Mouse (Mus musculus): ENCODE measurements around the gene Ice1. TPM values are rescaled to one million over a fixed set of nuclear protein-coding genes. Genes with fewer than 3 reads are reported as not detected.

Gene Ice1
- total and polyA plus RNA-seq, 3 experiments = 33.5 to 40.1 (median 37.6) TPM

DNA sequence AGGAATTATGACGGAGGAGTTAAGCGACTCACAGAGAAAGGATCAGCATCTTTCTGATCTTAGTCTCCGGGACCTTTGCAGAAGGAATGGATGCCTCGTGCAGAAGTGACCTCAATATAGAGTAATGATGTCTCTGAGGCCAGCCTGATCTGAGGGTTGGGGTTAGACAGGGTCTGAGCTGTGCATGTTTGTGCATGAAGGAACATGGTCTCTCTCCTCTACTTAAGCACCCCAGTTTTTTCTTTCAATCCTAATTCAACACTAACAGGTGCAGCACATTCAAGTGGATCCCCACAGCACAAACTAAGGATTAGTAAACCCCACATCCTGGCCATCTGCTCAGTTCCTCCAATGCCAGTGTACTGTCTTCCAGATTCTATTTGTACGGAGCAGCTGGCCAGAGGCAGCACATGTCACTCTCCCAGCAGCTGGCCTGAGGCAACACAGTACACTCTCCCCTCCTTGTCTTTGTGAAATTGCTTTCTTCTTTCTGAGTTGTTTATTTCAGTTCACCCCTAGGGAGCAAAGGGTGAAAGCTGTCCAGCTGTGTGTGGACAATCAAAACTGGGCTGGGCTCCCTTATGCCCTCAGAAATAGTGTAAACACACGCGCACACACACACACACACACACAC is 47.7 kb upstream of the Ice1 start:
- H3K9ac ChIP-seq (ENCODE audit: control insufficient read depth, low read depth, low read length, poor library complexity, severe bottlenecking) = no peak overlapping the region
- H3K79me2 ChIP-seq (ENCODE audit: control insufficient read depth, insufficient read depth, low read length, poor library complexity) = no peaks in the 10 kb centered on the region
- no peak overlapping the region for H3K4me3 ChIP-seq (ENCODE audit: control insufficient read depth in 1 of 2, insufficient read depth in 1 of 2, low read depth in 2 of 2, low read length in 2 of 2)
- H3K27ac ChIP-seq (ENCODE audit: control insufficient read depth, low read depth, low read length) = no peak overlapping the region
- H3K9me3 ChIP-seq (replicated peaks; ENCODE audit: insufficient read depth, low read length) = no peaks in the 10 kb centered on the region
- H3K36me3 ChIP-seq (ENCODE audit: control insufficient read depth in 1 of 2, insufficient read depth in 2 of 2, low read length in 2 of 2) = no peaks in the 10 kb centered on the region
- no peaks in the 10 kb centered on the region for H3K27me3 ChIP-seq (ENCODE audit: control insufficient read depth in 1 of 2, insufficient read depth in 2 of 2, low read length in 2 of 2)
- TF ChIP-seq MAZ (IDR thresholded peaks at IDR 0.05; ENCODE audit: low read depth, low read length) = no peak
- no peaks in the 10 kb centered on the region for H3K4me1 ChIP-seq (ENCODE audit: control insufficient read depth in 1 of 2, insufficient read depth in 2 of 2, low read length in 2 of 2)
- no peak for DNase-seq (ENCODE audit: low read depth, low spot score)

DNA sequence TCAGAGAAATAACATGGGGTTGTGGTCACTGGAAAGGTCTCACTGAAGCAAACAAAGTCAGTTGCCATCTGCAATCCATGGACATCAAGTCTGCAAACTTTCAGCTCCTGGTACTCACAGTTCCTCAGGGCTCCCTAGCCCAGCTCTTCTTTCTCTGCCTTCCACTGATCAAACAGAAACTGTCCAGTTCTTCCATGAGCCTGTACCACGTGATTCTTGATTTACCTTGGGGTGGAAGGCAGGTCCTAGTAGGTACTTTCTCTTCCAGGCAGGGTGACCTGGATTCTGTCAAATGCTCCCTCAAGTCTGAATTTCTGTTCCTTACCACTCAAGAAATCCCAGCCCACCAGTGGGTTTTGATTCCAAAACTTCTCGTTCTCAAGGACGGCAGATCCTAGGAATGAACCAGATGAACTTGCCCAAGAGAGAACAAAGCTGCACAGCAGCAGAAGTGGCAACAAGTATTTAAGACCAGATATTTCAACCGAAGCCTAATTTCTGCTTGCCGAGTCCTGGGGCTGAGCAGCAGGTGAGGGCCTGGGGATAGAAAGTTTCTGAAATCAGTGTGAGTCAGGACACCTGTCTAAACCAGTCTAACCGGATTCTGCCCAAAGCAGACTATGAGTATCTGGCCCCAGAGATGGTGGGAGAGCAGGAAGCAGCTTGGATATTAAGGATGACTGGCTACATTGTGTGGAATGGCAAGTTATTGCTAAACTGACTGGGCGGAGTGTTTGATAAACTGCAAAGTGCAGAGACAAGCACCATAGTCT is 44.2 kb upstream of the Ice1 start:
- Histone ChIP-seq H3K9ac (ENCODE audit: control insufficient read depth, low read depth, low read length, poor library complexity, severe bottlenecking) (no peak overlapping the region), H3K9me3 (replicated peaks; ENCODE audit: insufficient read depth, low read length) (no peaks in the 10 kb centered on the region), H3K27ac (ENCODE audit: control insufficient read depth, low read depth, low read length) (no peak overlapping the region), H3K36me3 (ENCODE audit: control insufficient read depth in 1 of 2, insufficient read depth in 2 of 2, low read length in 2 of 2) (no peaks in the 10 kb centered on the region), H3K27me3 (ENCODE audit: control insufficient read depth in 1 of 2, insufficient read depth in 2 of 2, low read length in 2 of 2) (no peaks in the 10 kb centered on the region), H3K4me3 (ENCODE audit: control insufficient read depth in 1 of 2, insufficient read depth in 1 of 2, low read depth in 2 of 2, low read length in 2 of 2) (no peak overlapping the region), H3K79me2 (ENCODE audit: control insufficient read depth, insufficient read depth, low read length, poor library complexity) (no peaks in the 10 kb centered on the region), H3K4me1 (ENCODE audit: control insufficient read depth in 1 of 2, insufficient read depth in 2 of 2, low read length in 2 of 2) (no peaks in the 10 kb centered on the region)
- no peak for DNase-seq (ENCODE audit: low read depth, low spot score)
- TF ChIP-seq ZMIZ1 (IDR thresholded peaks at IDR 0.05; ENCODE audit: low read depth, low read length) (no peak), EP300 (IDR thresholded peaks at IDR 0.05; ENCODE audit: low read depth in 1 of 2, low read length in 2 of 2) (no peak), ZKSCAN1 (IDR thresholded peaks at IDR 0.05; ENCODE audit: low read depth, low read length) (no peak), SIN3A (IDR thresholded peaks at IDR 0.05; ENCODE audit: low read length) (no peak), MYC (IDR thresholded peaks at IDR 0.05; ENCODE audit: low read depth, low read length) (no peak), POLR2AphosphoS5 (IDR thresholded peaks at IDR 0.05; ENCODE audit: borderline replicate concordance, low read depth, low read length) (no peak), TAL1 (IDR thresholded peaks at IDR 0.05; ENCODE audit: low read length) (no peak), NELFE (IDR thresholded peaks at IDR 0.05; ENCODE audit: low read depth, low read length) (no peak), MAFK (IDR thresholded peaks at IDR 0.05; ENCODE audit: borderline replicate concordance, low read depth, low read length) (no peak), ELF1 (IDR thresholded peaks at IDR 0.05; ENCODE audit: low read depth, low read length) (no peak), MAZ (IDR thresholded peaks at IDR 0.05; ENCODE audit: low read depth, low read length) (no peak), SMC3 (IDR thresholded peaks at IDR 0.05; ENCODE audit: low read depth, low read length) (no peak), TBP (IDR thresholded peaks at IDR 0.05; ENCODE audit: low read depth, low read length) (no peak), RCOR1 (IDR thresholded peaks at IDR 0.05; ENCODE audit: low read depth, low read length) (no peak), GABPA (IDR thresholded peaks at IDR 0.05; ENCODE audit: low read depth, low read length) (no peak), ETS1 (IDR thresholded peaks at IDR 0.05; ENCODE audit: low read depth, low read length) (no peak), BHLHE40 (IDR thresholded peaks at IDR 0.05; ENCODE audit: borderline replicate concordance, low read depth, low read length) (no peak), MAX (IDR thresholded peaks at IDR 0.05; ENCODE audit: low read length) (no peak), POLR2A (IDR thresholded peaks at IDR 0.05; ENCODE audit: control insufficient read depth in 1 of 2, insufficient read depth in 1 of 2, low read depth in 1 of 2, low read length in 2 of 2, poor library complexity in 1 of 2) (no peak)

All from MEL (cell line).